Mouse (Mus musculus): ENCODE data around the gene Tgfbr3. TPM values are rescaled to one million over a fixed set of nuclear protein-coding genes. Genes with fewer than 3 reads are reported as not detected.

Gene Tgfbr3
- polyA plus RNA-seq, 1 experiment from 2014 or later, result 14.9 TPM

DNA sequence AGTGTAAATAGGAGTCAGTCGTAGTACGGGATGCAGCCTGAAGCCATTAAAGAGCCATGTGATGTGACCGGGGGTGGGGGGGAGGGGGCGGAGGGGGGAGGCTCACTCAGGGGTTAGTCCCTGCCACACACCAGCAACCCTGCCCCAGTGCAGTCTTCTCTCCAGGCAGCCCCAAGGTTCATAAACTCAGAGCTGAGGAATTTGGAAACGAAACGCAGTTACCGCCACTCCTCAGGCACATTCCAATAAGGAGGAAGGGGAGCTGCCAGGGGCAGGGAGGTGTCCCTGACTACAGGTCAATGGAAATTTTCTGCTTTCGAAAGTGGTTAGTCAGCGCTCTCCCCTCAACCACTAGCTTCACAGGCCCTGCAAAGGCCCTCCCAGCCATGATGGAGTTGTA lies 132.0 kb downstream of the Tgfbr3 start:
- no peak overlapping the region for H3K4me3 ChIP-seq (ENCODE audit: low read length)
- H3K4me2 ChIP-seq (ENCODE audit: low read depth, low read length), result no peak overlapping the region
- H3K4me1 ChIP-seq (ENCODE audit: control insufficient read depth, insufficient read depth, low read length), result peaks cover 12% of the 10 kb centered on the region; the same call in 1 of the 2 replicates
- no peak overlapping the region for H3K27ac ChIP-seq (ENCODE audit: low read length)
- no peaks in the 10 kb centered on the region for H3K27me3 ChIP-seq (replicated peaks; ENCODE audit: control insufficient read depth, insufficient read depth, low read length)
- H3K36me3 ChIP-seq (ENCODE audit: control insufficient read depth, insufficient read depth, low read length), result no peaks in the 10 kb centered on the region
- WGBS, result 42% methylated on average over 9 of the region's 9 CpGs
- no peak overlapping the region for H3K9ac ChIP-seq (ENCODE audit: low read depth, low read length)
- peak; percentile 18; the same call in 1 of the 2 replicates for ATAC-seq
- H3K9me3 ChIP-seq (ENCODE audit: control insufficient read depth, low read length), result no peaks in the 10 kb centered on the region

DNA sequence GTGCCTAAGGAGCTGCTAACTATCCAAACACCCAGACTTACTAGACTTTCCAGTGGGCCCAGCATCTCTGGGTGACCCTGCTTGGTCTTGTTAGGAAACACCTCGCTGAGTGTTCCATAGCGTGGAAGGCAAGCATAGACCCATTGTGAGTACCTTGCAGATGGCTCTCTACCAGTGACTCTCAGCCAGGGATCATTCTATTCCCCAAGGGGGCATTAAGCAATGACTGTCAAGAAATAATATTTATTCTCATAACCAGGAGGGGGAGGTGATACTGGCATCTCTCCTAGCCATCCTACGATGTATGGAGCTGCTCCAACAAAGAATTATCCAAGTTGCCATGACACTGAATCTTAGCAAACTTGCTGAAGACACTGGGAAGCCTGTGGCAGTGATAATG lies 133.3 kb downstream of the Tgfbr3 start:
- no peak overlapping the region for H3K4me2 ChIP-seq (ENCODE audit: low read depth, low read length)
- H3K9ac ChIP-seq (ENCODE audit: low read depth, low read length), result no peak overlapping the region
- no peak overlapping the region for H3K27ac ChIP-seq (ENCODE audit: low read length)
- no peak overlapping the region for H3K4me3 ChIP-seq (ENCODE audit: low read length)
- no peaks in the 10 kb centered on the region for H3K9me3 ChIP-seq (ENCODE audit: control insufficient read depth, low read length)
- H3K36me3 ChIP-seq (ENCODE audit: control insufficient read depth, insufficient read depth, low read length), result no peaks in the 10 kb centered on the region
- no peaks in the 10 kb centered on the region for H3K27me3 ChIP-seq (replicated peaks; ENCODE audit: control insufficient read depth, insufficient read depth, low read length)
- peaks cover 21% of the 10 kb centered on the region for H3K4me1 ChIP-seq (ENCODE audit: control insufficient read depth, insufficient read depth, low read length)
- no peak for ATAC-seq
- 84% methylated on average over 3 of the region's 3 CpGs for WGBS

DNA sequence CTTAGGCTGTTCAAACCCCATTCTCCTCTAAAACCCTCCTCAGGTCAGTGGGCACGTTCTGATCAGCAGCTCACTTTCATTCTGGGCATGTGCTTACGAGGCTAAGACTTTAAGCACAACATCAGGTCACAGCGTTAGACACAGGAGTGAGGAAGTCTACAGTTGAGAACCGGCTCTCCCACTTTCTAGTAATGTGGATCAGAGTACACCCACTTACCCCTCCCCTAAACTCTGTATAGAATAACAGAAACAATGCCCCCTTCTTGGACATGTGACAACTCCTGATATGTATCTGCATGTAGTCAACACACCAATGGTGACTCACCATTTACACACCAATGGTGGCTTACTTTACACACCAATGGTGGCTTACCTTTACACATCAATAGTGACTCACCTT lies 136.4 kb downstream of the Tgfbr3 start:
- no peaks in the 10 kb centered on the region for H3K36me3 ChIP-seq (ENCODE audit: control insufficient read depth, insufficient read depth, low read length)
- ATAC-seq, result no peak
- no peak overlapping the region for H3K4me3 ChIP-seq (ENCODE audit: low read length)
- 80% methylated on average over 4 of the region's 4 CpGs for WGBS
- peaks cover 26% of the 10 kb centered on the region for H3K4me1 ChIP-seq (ENCODE audit: control insufficient read depth, insufficient read depth, low read length)
- H3K9ac ChIP-seq (ENCODE audit: low read depth, low read length), result no peak overlapping the region
- H3K4me2 ChIP-seq (ENCODE audit: low read depth, low read length), result no peak overlapping the region
- no peak overlapping the region for H3K27ac ChIP-seq (ENCODE audit: low read length)
- no peaks in the 10 kb centered on the region for H3K27me3 ChIP-seq (replicated peaks; ENCODE audit: control insufficient read depth, insufficient read depth, low read length)
- H3K9me3 ChIP-seq (ENCODE audit: control insufficient read depth, low read length), result no peaks in the 10 kb centered on the region

DNA sequence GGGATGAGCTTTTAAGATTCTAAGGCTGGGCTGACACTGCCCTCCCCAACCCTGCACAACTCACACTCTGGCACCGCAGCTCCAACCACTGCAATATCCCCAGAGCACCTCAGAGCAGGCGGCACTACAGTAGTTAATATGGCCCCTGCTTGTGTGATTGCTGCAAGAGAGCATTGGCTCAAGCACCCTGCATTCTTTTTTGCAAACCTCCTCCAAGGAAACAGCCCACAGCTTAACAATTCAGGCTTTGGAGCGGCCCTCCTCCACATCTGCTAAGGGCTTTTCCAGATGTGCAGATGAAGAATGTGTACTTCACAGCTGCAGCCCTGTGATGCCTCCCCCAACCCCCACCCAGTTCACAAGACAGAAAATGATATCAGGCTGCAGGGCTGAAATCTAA lies 138.1 kb downstream of the Tgfbr3 start:
- no peaks in the 10 kb centered on the region for H3K36me3 ChIP-seq (ENCODE audit: control insufficient read depth, insufficient read depth, low read length)
- peak; percentile 60 for ATAC-seq
- H3K9ac ChIP-seq (ENCODE audit: low read depth, low read length), result no peak overlapping the region
- no peaks in the 10 kb centered on the region for H3K9me3 ChIP-seq (ENCODE audit: control insufficient read depth, low read length)
- H3K4me3 ChIP-seq (ENCODE audit: low read length), result no peak overlapping the region
- H3K27ac ChIP-seq (ENCODE audit: low read length), result peak overlapping the region; percentile 37; the same call in 1 of the 2 replicates
- peaks cover 19% of the 10 kb centered on the region for H3K4me1 ChIP-seq (ENCODE audit: control insufficient read depth, insufficient read depth, low read length)
- H3K27me3 ChIP-seq (replicated peaks; ENCODE audit: control insufficient read depth, insufficient read depth, low read length), result no peaks in the 10 kb centered on the region
- 49% methylated on average over 3 of the region's 3 CpGs for WGBS
- H3K4me2 ChIP-seq (ENCODE audit: low read depth, low read length), result no peak overlapping the region

DNA sequence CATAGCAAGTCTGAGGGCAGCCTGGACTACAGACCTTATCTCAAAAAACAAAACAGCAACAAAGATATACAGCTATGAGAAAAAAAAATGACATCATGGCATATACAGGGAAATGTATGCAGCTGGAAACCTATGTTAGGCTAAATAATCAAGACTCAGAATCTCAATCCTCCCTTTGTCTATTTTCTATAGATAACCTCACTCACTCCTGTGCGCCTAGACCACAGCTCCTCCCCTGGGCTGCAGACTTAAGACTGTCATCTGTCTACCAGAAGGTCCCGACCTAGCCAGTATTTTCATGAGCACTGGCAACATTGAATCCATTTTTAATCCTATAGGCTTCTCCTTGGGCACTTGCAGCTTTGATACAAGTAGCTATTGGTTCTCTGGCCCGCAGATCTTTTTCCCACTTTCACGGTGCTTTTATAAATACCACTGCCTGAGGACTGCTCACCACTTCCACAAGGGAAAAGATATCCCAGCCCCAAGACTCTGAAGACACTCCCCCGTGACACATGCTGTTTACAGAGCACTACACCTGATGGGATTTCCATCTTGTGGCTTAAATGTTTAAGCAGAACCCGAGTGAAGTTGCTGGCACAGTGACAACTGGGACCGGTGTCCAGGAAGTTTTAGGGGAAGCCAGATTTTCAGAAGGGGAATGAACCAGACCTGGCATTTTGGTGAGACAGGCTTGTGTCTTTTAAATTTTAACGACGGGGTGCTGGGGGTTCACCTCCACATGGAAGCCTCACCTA lies 138.7 kb downstream of the Tgfbr3 start:
- ATAC-seq, result no peak; the same call in 1 of the 2 replicates
- H3K9ac ChIP-seq (ENCODE audit: low read depth, low read length), result no peak overlapping the region
- WGBS, result 45% methylated on average over 9 of the region's 9 CpGs

GRCm38 (mm10) chr5:107147951-107148766 lies 141.3 kb downstream of the Tgfbr3 start:
- Histone ChIP-seq H3K4me3 (ENCODE audit: low read length) (no peak overlapping the region), H3K9ac (ENCODE audit: low read depth, low read length) (no peak overlapping the region), H3K27ac (ENCODE audit: low read length) (peak overlapping the region; percentile 15; the same call in 1 of the 2 replicates), H3K4me2 (ENCODE audit: low read depth, low read length) (no peak overlapping the region), H3K27me3 (replicated peaks; ENCODE audit: control insufficient read depth, insufficient read depth, low read length) (no peaks in the 10 kb centered on the region), H3K36me3 (ENCODE audit: control insufficient read depth, insufficient read depth, low read length) (no peaks in the 10 kb centered on the region), H3K4me1 (ENCODE audit: control insufficient read depth, insufficient read depth, low read length) (peaks cover 19% of the 10 kb centered on the region), H3K9me3 (ENCODE audit: control insufficient read depth, low read length) (no peaks in the 10 kb centered on the region)
- 53% methylated on average over 13 of the region's 13 CpGs for WGBS
- ATAC-seq, result no peak

More for the DNA sequence above, 138.7 kb downstream of the Tgfbr3 start:
- H3K27ac ChIP-seq (ENCODE audit: low read length), result peak overlapping the region; percentile 37; the same call in 1 of the 2 replicates
- no peaks in the 10 kb centered on the region for H3K9me3 ChIP-seq (ENCODE audit: control insufficient read depth, low read length)
- no peak overlapping the region for H3K4me3 ChIP-seq (ENCODE audit: low read length)
- peaks cover 19% of the 10 kb centered on the region for H3K4me1 ChIP-seq (ENCODE audit: control insufficient read depth, insufficient read depth, low read length)
- no peaks in the 10 kb centered on the region for H3K36me3 ChIP-seq (ENCODE audit: control insufficient read depth, insufficient read depth, low read length)
- no peak overlapping the region for H3K4me2 ChIP-seq (ENCODE audit: low read depth, low read length)
- H3K27me3 ChIP-seq (replicated peaks; ENCODE audit: control insufficient read depth, insufficient read depth, low read length), result no peaks in the 10 kb centered on the region

DNA sequence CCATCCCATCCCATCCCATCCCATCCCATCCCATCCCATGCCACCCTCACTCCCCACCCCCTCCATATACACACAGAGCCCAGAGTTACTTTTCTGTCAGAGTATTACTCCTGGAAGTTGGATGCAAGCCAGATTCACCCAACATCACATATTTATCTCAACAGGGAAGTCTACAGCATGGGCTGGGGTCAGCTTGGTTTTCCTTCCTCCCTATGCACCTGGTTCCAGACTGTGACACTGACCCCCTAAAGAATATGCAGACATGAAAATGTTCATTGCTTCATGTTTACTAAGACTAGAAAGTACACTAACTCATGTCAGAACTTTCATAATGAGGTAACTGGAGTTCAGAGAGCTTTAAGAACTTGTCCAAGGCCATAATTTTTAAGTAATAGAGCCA lies 142.0 kb downstream of the Tgfbr3 start:
- H3K4me2 ChIP-seq (ENCODE audit: low read depth, low read length), result no peak overlapping the region
- no peak overlapping the region for H3K9ac ChIP-seq (ENCODE audit: low read depth, low read length)
- H3K4me1 ChIP-seq (ENCODE audit: control insufficient read depth, insufficient read depth, low read length), result peaks cover 19% of the 10 kb centered on the region
- no peak overlapping the region for H3K27ac ChIP-seq (ENCODE audit: low read length)
- H3K27me3 ChIP-seq (replicated peaks; ENCODE audit: control insufficient read depth, insufficient read depth, low read length), result no peaks in the 10 kb centered on the region
- no peaks in the 10 kb centered on the region for H3K36me3 ChIP-seq (ENCODE audit: control insufficient read depth, insufficient read depth, low read length)
- H3K9me3 ChIP-seq (ENCODE audit: control insufficient read depth, low read length), result no peaks in the 10 kb centered on the region
- H3K4me3 ChIP-seq (ENCODE audit: low read length), result no peak overlapping the region
- ATAC-seq, result no peak

- no peak for ATAC-seq
- Histone ChIP-seq H3K36me3 (ENCODE audit: control insufficient read depth, insufficient read depth, low read length) (no peaks in the 10 kb centered on the region), H3K4me3 (ENCODE audit: low read length) (no peak overlapping the region), H3K4me1 (ENCODE audit: control insufficient read depth, insufficient read depth, low read length) (peaks cover 10% of the 10 kb centered on the region), H3K27me3 (replicated peaks; ENCODE audit: control insufficient read depth, insufficient read depth, low read length) (no peaks in the 10 kb centered on the region), H3K27ac (ENCODE audit: low read length) (no peak overlapping the region), H3K4me2 (ENCODE audit: low read depth, low read length) (no peak overlapping the region), H3K9me3 (ENCODE audit: control insufficient read depth, low read length) (no peaks in the 10 kb centered on the region), H3K9ac (ENCODE audit: low read depth, low read length) (no peak overlapping the region)
- 56% methylated on average over 11 of the region's 11 CpGs for WGBS
Measured at GRCm38 (mm10) chr5:107146111-107146616, 143.3 kb downstream of the Tgfbr3 start.

GRCm38 (mm10) chr5:107145125-107145524 lies 144.3 kb downstream of the Tgfbr3 start:
- Histone ChIP-seq H3K4me2 (ENCODE audit: low read depth, low read length) (no peak overlapping the region), H3K4me3 (ENCODE audit: low read length) (no peak overlapping the region), H3K27me3 (replicated peaks; ENCODE audit: control insufficient read depth, insufficient read depth, low read length) (no peaks in the 10 kb centered on the region), H3K36me3 (ENCODE audit: control insufficient read depth, insufficient read depth, low read length) (no peaks in the 10 kb centered on the region), H3K9ac (ENCODE audit: low read depth, low read length) (no peak overlapping the region), H3K4me1 (ENCODE audit: control insufficient read depth, insufficient read depth, low read length) (peaks cover 5% of the 10 kb centered on the region), H3K27ac (ENCODE audit: low read length) (no peak overlapping the region), H3K9me3 (ENCODE audit: control insufficient read depth, low read length) (no peaks in the 10 kb centered on the region)
- 92% methylated on average over 4 of the region's 4 CpGs for WGBS
- no peak for ATAC-seq
